Mouse (Mus musculus) neural tube, embryonic 15.5 days (tissue): ENCODE measurements around the gene Rad9a. TPM values are rescaled to one million over a fixed set of nuclear protein-coding genes. Genes with fewer than 3 reads are reported as not detected.
"Not testable (repeated sequence)": the region's sequence is repeated elsewhere in the genome, so short reads cannot be mapped to it uniquely, and the experiment has no call there.

Experiments
- ATAC-seq: fragments of 200-750 bp; cut with Nextera tagmentation; 2 replicates; pipeline ENCODE4 v1.8.0; 2017; ENCODE audit warnings: mild to moderate bottlenecking, moderate TSS enrichment, moderate library complexity; ENCODE audit not compliant: low FRiP score
- H3K27ac ChIP-seq: fragments of 300-500 bp; sonication (generic); replicated peaks from 2 replicates; pipeline ENCODE4 v1.5.1; 2015; ENCODE audit warnings: mild to moderate bottlenecking, inconsistent platforms
- H3K27me3 ChIP-seq: fragments of 300-500 bp; sonication (generic); replicated peaks from 2 replicates; pipeline ENCODE4 v1.6.1; 2015; ENCODE audit warnings: inconsistent platforms
- H3K36me3 ChIP-seq: fragments of 300-500 bp; sonication (generic); 2 replicates; pipeline ENCODE4 v1.6.1; 2015; ENCODE audit warnings: inconsistent platforms
- H3K4me1 ChIP-seq: fragments of 300-500 bp; sonication (generic); 2 replicates; pipeline ENCODE4 v1.6.1; 2015; ENCODE audit warnings: inconsistent platforms
- H3K4me2 ChIP-seq: fragments of 300-500 bp; sonication (generic); 2 replicates; pipeline ENCODE4 v1.6.1; 2015; ENCODE audit warnings: inconsistent platforms, mild to moderate bottlenecking, moderate library complexity
- H3K4me3 ChIP-seq: fragments of 300-500 bp; sonication (generic); replicated peaks from 2 replicates; pipeline ENCODE4 v1.5.1; 2015; ENCODE audit warnings: mild to moderate bottlenecking, inconsistent platforms
- H3K9ac ChIP-seq: fragments of 300-500 bp; sonication (generic); replicated peaks from 2 replicates; pipeline ENCODE4 v1.6.1; 2015; ENCODE audit warnings: mild to moderate bottlenecking, inconsistent platforms
- H3K9me3 ChIP-seq: fragments of 300-500 bp; sonication (generic); replicated peaks from 2 replicates; pipeline ENCODE4 v1.6.1; 2016; ENCODE audit warnings: inconsistent platforms
- WGBS: fragments of 180-500 bp; shearing (Covaris S2); methylation state at CpG from one replicate; pipeline ENCODE4 v1.1.7; 2015; ENCODE audit warnings: mixed read lengths; 5-methylcytosine and 5-hydroxymethylcytosine counted together
- polyA plus RNA-seq: library from polyadenylated mRNA; unstranded; fragments of >200 nt; fragmentation: Nextera tagmentation; extraction: Ambion mirVana; gene quantifications from 2 replicates; pipeline ENCODE4 v1.2.1, GENCODE M21; 2015

Rad9a gene
- 24.3 and 27.2 TPM in 2 replicates for polyA plus RNA-seq

DNA sequence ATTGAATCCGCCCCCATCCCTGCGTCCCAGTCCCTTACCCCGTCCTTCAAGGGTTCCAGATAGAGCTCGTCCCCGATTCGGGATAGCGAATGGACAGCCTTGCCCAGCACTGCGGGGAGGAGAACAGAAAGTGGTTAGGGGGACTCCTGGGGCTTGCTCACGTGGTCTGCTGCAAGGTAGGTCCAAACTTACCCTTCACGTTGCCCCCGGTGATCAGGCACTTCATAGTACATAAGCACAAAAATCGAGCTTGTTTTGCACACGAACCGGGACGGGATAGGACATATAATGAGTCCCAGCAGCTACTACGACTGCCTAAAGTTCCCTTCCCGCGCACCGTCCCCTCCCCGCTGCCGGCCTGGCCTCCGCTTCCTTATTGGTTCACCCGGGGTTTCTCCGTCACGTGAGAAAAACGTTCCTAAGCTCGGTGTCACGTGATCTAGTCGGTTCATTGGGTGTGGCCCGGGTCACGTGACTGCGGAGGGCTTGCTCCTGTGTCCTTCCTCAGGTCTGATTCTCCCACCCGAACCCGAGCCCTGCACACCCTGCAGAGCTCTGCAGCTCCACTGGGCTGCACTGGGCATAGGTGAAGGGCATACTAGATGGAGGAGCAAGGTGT is at the start of gene Rad9a:
Rad9a (minus strand) TSS at position 372 of the 619 bp plus-strand sequence.
- WGBS, result under 1% methylated on average over 34 of the region's 34 CpGs
- H3K9ac ChIP-seq, result peak within 1 kb of the TSS; percentile 80
- H3K9me3 ChIP-seq, result no peaks in the 10 kb centered on the region
- peaks cover 34% of the 10 kb centered on the region for H3K4me1 ChIP-seq
- peaks cover 16% of the 10 kb centered on the region; the same call in 1 of the 2 replicates for H3K27me3 ChIP-seq
- H3K27ac ChIP-seq, result peak within 1 kb of the TSS; percentile 73
- H3K4me2 ChIP-seq, result peak within 1 kb of the TSS; percentile 97
- H3K36me3 ChIP-seq, result peaks cover 20% of the 10 kb centered on the region
- peak; percentile 88 for ATAC-seq
- peak within 1 kb of the TSS; percentile 51 for H3K4me3 ChIP-seq

DNA sequence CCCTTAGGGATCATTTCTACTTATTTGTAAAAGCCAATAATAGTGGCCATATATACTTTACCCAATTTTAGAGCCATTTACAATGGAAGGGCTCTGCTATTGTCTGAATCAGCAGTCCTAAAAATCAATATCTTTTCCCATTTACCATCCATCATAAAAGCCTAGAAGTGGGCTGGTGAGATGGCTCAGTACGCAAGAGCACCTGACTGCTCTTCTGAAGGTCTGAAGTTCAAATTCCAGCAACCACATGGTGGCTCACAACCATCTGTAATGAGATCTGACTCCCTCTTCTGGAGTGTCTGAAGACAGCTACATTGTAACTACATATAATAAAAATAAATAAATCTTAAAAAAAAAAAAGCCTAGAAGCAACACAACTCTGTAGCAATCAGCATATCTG is 47.2 kb upstream of the Rad9a start:
- not testable (repeated sequence) for H3K4me1 ChIP-seq, H3K27me3 ChIP-seq, H3K27ac ChIP-seq, ATAC-seq, H3K36me3 ChIP-seq, H3K9ac ChIP-seq, H3K9me3 ChIP-seq, H3K4me2 ChIP-seq, H3K4me3 ChIP-seq
- 65% methylated on average over 1 of the region's 1 CpGs for WGBS

- H3K4me2 ChIP-seq, result no peak overlapping the region
- no peak overlapping the region for H3K9ac ChIP-seq
- no peaks in the 10 kb centered on the region for H3K9me3 ChIP-seq
- WGBS, result 67% methylated on average over 1 of the region's 1 CpGs
- H3K27me3 ChIP-seq, result no peaks in the 10 kb centered on the region
- ATAC-seq, result no peak
- no peak overlapping the region for H3K4me3 ChIP-seq
- no peaks in the 10 kb centered on the region for H3K4me1 ChIP-seq
- H3K27ac ChIP-seq, result no peak overlapping the region
- no peaks in the 10 kb centered on the region for H3K36me3 ChIP-seq
Measured at GRCm38 (mm10) chr19:4247010-4247409, 45.5 kb upstream of the Rad9a start.

- no peaks in the 10 kb centered on the region for H3K27me3 ChIP-seq
- no peaks in the 10 kb centered on the region for H3K9me3 ChIP-seq
- no peak overlapping the region for H3K4me3 ChIP-seq
- no peak overlapping the region for H3K27ac ChIP-seq
- no peaks in the 10 kb centered on the region for H3K4me1 ChIP-seq
- WGBS, result 84% methylated on average over 6 of the region's 6 CpGs
- H3K4me2 ChIP-seq, result no peak overlapping the region
- no peaks in the 10 kb centered on the region for H3K36me3 ChIP-seq
- no peak for ATAC-seq
- no peak overlapping the region for H3K9ac ChIP-seq
Measured at GRCm38 (mm10) chr19:4244775-4245174, 43.3 kb upstream of the Rad9a start.

DNA sequence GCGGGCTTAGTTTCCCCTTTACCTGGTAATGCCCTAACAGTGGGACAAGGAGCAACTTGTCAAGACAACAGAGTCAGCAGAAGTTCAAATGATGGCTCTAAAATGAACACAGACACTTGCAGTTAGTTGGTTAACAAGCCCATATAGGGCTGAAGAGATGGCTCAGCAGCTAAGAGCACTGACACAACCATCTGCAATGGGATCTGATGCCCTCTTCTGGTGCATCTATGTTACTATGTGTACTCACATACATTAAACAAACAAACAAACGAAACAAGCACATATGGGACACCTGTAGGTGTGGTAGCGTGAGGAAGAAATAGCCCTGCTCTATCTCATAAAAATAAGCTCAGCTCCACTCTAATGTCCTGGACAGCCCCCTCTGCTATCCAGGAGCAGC is 41.0 kb upstream of the Rad9a start:
- Histone ChIP-seq H3K9me3 (no peaks in the 10 kb centered on the region), H3K4me2 (no peak overlapping the region), H3K27me3 (no peaks in the 10 kb centered on the region), H3K4me1 (no peaks in the 10 kb centered on the region), H3K27ac (no peak overlapping the region), H3K9ac (no peak overlapping the region), H3K4me3 (no peak overlapping the region), H3K36me3 (no peaks in the 10 kb centered on the region)
- 68% methylated on average over 3 of the region's 3 CpGs for WGBS
- ATAC-seq, result no peak

- H3K9me3 ChIP-seq, result no peaks in the 10 kb centered on the region
- H3K27me3 ChIP-seq, result no peaks in the 10 kb centered on the region
- no peak overlapping the region for H3K9ac ChIP-seq
- H3K36me3 ChIP-seq, result no peaks in the 10 kb centered on the region
- H3K4me3 ChIP-seq, result no peak overlapping the region
- H3K27ac ChIP-seq, result no peak overlapping the region
- 68% methylated on average over 8 of the region's 8 CpGs for WGBS
- no peak for ATAC-seq
- no peaks in the 10 kb centered on the region for H3K4me1 ChIP-seq
- no peak overlapping the region for H3K4me2 ChIP-seq
Measured at GRCm38 (mm10) chr19:4240247-4240668, 38.8 kb upstream of the Rad9a start.

- WGBS, result 82% methylated on average over 4 of the region's 4 CpGs
- H3K4me1 ChIP-seq, result peaks cover 13% of the 10 kb centered on the region
- H3K9ac ChIP-seq, result no peak overlapping the region
- no peak overlapping the region for H3K4me2 ChIP-seq
- no peak overlapping the region for H3K27ac ChIP-seq
- H3K9me3 ChIP-seq, result no peaks in the 10 kb centered on the region
- no peak overlapping the region for H3K4me3 ChIP-seq
- no peak for ATAC-seq
- no peaks in the 10 kb centered on the region for H3K36me3 ChIP-seq
- H3K27me3 ChIP-seq, result peaks cover 7% of the 10 kb centered on the region
Measured at GRCm38 (mm10) chr19:4234548-4234947, 33.1 kb upstream of the Rad9a start.

GRCm38 (mm10) chr19:4232651-4233050 is 31.2 kb upstream of the Rad9a start:
- Histone ChIP-seq H3K36me3 (no peaks in the 10 kb centered on the region), H3K9me3 (no peaks in the 10 kb centered on the region), H3K9ac (peak overlapping the region; percentile 63; the same call in 1 of the 2 replicates), H3K4me3 (peak overlapping the region; percentile 51; the same call in 1 of the 2 replicates), H3K27ac (no peak overlapping the region), H3K4me2 (peak overlapping the region; percentile 79), H3K27me3 (peaks cover 18% of the 10 kb centered on the region), H3K4me1 (peaks cover 13% of the 10 kb centered on the region)
- no peak for ATAC-seq
- 80% methylated on average over 7 of the region's 7 CpGs for WGBS

- Histone ChIP-seq H3K9me3 (no peaks in the 10 kb centered on the region), H3K27me3 (peaks cover 18% of the 10 kb centered on the region), H3K9ac (peak overlapping the region; percentile 63), H3K36me3 (no peaks in the 10 kb centered on the region), H3K27ac (peak overlapping the region; percentile 82), H3K4me1 (peaks cover 13% of the 10 kb centered on the region), H3K4me3 (peak overlapping the region; percentile 51), H3K4me2 (peak overlapping the region; percentile 79)
- peak; percentile 25; the same call in 1 of the 2 replicates for ATAC-seq
- WGBS, result 38% methylated on average over 2 of the region's 2 CpGs
Measured at GRCm38 (mm10) chr19:4232186-4232572, 30.7 kb upstream of the Rad9a start.

DNA sequence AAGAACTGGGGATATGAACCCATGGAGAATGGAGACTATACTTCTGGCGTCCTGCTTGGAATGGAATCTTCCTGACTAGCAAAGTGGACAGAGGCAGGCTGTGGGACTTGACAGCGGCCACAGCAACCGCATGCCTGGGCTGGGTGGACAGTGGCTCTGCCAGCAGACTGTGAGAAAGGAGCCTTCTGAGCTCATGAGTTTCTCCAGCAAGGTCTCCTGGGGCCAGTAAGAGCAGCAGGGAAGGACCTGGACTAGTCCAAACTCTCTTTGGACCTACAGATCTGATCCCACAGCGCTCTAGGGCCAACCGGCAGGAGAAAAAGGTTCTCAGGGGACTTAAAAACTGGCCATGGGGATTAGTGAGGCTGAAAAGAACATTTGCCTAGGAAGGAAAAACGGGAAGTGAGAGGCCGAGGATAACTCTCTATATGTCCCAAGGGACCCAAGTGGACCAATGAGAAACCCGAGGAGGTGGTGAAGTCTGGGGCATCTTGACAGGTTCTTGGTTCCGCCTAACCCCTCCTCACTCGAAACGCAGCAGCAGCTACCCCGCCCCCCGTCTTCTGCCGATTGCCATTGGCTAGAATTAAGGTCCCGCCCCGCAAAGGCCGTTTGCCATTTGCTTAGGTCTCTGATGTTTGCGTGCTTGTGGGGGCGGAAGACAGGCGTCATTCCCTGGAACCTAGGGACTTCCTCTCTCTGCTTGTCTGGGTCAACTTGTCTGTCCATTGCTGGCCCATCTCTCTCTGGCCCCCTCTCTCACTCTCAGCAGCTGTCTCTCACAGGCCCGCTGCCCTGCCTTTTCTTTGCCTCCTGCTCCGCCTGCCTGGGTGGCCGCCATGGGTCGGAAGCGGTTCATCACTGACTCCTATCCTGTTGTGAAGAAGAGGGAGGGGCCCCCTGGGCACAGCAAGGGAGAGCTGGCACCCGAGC is 30.1 kb upstream of the Rad9a start, which contains the start of gene Pold4:
Pold4 (plus strand) TSS at position 647 of the 933 bp plus-strand sequence.
- Histone ChIP-seq H3K4me3 (peak within 1 kb of the TSS; percentile 51), H3K9ac (peak within 1 kb of the TSS; percentile 63), H3K27ac (peak within 1 kb of the TSS; percentile 82), H3K4me1 (peaks cover 13% of the 10 kb centered on the region), H3K9me3 (no peaks in the 10 kb centered on the region), H3K36me3 (no peaks in the 10 kb centered on the region), H3K27me3 (peaks cover 24% of the 10 kb centered on the region), H3K4me2 (peak within 1 kb of the TSS; percentile 79)
- WGBS, result 10% methylated on average over 26 of the region's 26 CpGs
- peak; percentile 90 for ATAC-seq

DNA sequence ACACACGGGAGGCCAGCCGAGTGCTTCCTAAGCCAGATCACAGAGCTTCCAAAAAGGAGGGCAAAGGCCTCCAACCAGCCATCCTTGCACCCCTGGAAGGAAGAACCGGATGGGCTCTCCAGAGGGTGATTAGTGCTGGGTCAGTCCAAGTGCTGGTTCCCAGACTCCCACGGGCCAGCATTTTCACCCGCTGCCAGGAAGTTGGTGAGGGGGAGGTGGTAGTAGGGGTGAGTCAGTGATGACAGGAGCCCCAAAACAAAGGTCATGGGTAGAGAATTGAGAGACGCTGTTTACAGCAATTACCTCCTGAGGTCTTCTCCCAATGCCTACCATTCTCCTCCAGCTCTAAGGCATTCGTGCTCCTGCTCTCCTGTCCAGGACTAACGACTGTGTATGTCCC is 29.0 kb upstream of the Rad9a start:
- no peak overlapping the region for H3K9ac ChIP-seq

More for the DNA sequence above, 29.0 kb upstream of the Rad9a start:
- Histone ChIP-seq H3K4me1 (peaks cover 13% of the 10 kb centered on the region), H3K27me3 (peaks cover 24% of the 10 kb centered on the region), H3K4me2 (no peak overlapping the region), H3K27ac (no peak overlapping the region), H3K9me3 (no peaks in the 10 kb centered on the region), H3K36me3 (no peaks in the 10 kb centered on the region), H3K4me3 (no peak overlapping the region)
- 67% methylated on average over 8 of the region's 8 CpGs for WGBS
- no peak for ATAC-seq
